Mouse (Mus musculus): Measurements from ENCODE around the gene Mrpl52.

The Mrpl52 gene

GRCm38 (mm10) chr14:54426689-54427398 lies at the start of gene Mrpl52:
Mrpl52 (plus strand) TSS chr14:54426909.
- peak; percentile 94 for DNase-seq (ENCODE audit: low spot score)

- DNase-seq (ENCODE audit: low spot score), result no peak
Observed at GRCm38 (mm10) chr14:54377166-54377565, 49.5 kb upstream of the Mrpl52 start.

- no peak for DNase-seq (ENCODE audit: low spot score)
Observed at GRCm38 (mm10) chr14:54379571-54379970, 47.1 kb upstream of the Mrpl52 start.

- DNase-seq (ENCODE audit: low spot score), result no peak
Observed at GRCm38 (mm10) chr14:54380616-54381015, 46.1 kb upstream of the Mrpl52 start.

GRCm38 (mm10) chr14:54381816-54382215 lies 44.9 kb upstream of the Mrpl52 start:
- DNase-seq (ENCODE audit: low spot score), result no peak

- DNase-seq (ENCODE audit: low spot score), result no peak
Observed at GRCm38 (mm10) chr14:54382641-54383040, 44.1 kb upstream of the Mrpl52 start.

GRCm38 (mm10) chr14:54383355-54383771 lies 43.3 kb upstream of the Mrpl52 start:
- no peak for DNase-seq (ENCODE audit: low spot score)

- DNase-seq (ENCODE audit: low spot score), result no peak
Observed at GRCm38 (mm10) chr14:54384396-54384795, 42.3 kb upstream of the Mrpl52 start.

- no peak for DNase-seq (ENCODE audit: low spot score)
Observed at GRCm38 (mm10) chr14:54385968-54386618, 40.6 kb upstream of the Mrpl52 start.

- DNase-seq (ENCODE audit: low spot score), result no peak
Observed at GRCm38 (mm10) chr14:54387546-54387945, 39.2 kb upstream of the Mrpl52 start.

- DNase-seq (ENCODE audit: low spot score), result no peak
Observed at GRCm38 (mm10) chr14:54390843-54391242, 35.9 kb upstream of the Mrpl52 start.

- DNase-seq (ENCODE audit: low spot score), result no peak
Observed at GRCm38 (mm10) chr14:54393794-54394193, 32.9 kb upstream of the Mrpl52 start.

GRCm38 (mm10) chr14:54394309-54394708 lies 32.4 kb upstream of the Mrpl52 start:
- no peak for DNase-seq (ENCODE audit: low spot score)

- no peak for DNase-seq (ENCODE audit: low spot score)
Observed at GRCm38 (mm10) chr14:54396685-54397084, 30.0 kb upstream of the Mrpl52 start.

- no peak for DNase-seq (ENCODE audit: low spot score)
Observed at GRCm38 (mm10) chr14:54397872-54398527, 28.7 kb upstream of the Mrpl52 start.

GRCm38 (mm10) chr14:54398528-54398916 lies 28.2 kb upstream of the Mrpl52 start:
- no peak for DNase-seq (ENCODE audit: low spot score)

- no peak for DNase-seq (ENCODE audit: low spot score)
Observed at GRCm38 (mm10) chr14:54398921-54399382, 27.8 kb upstream of the Mrpl52 start.

- DNase-seq (ENCODE audit: low spot score), result no peak
Observed at GRCm38 (mm10) chr14:54401723-54402122, 25.0 kb upstream of the Mrpl52 start.

GRCm38 (mm10) chr14:54408336-54409056 lies 18.2 kb upstream of the Mrpl52 start:
- no peak for DNase-seq (ENCODE audit: low spot score)

- DNase-seq (ENCODE audit: low spot score), result no peak
Observed at GRCm38 (mm10) chr14:54409057-54409645, 17.6 kb upstream of the Mrpl52 start.

GRCm38 (mm10) chr14:54409980-54410810 lies 16.5 kb upstream of the Mrpl52 start:
- no peak for DNase-seq (ENCODE audit: low spot score)

Data from testis, postnatal 10 days (tissue).